Mouse (Mus musculus): ENCODE data around the gene Prim2.
"Not testable (repeated sequence)": the region's sequence is repeated elsewhere in the genome, so short reads cannot be mapped to it uniquely, and the experiment has no call there.

The Prim2 gene

GRCm38 (mm10) chr1:33649534-33650108 is 20.0 kb downstream of the Prim2 start:
- DNase-seq: no peak

DNA sequence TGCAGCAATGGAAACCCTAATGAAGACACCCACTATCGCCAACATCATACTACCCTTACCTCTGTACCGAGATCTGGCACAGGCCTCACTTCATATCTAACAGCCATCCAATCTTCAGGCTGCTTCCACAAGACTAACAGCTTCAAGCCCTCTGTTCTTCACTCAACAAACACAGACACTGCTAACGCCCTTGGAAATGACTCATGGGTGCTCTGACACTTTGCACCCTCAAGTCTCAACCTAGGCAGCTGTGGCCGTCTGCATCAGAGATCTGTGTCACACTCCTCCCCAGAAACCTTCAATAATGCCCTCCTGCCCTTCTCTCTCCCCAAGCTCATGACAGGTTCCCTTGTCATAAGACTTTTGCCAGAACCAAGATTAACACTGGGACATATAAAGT is 20.6 kb downstream of the Prim2 start:
- DNase-seq: no peak

- DNase-seq: no peak
These were observed 21.9 kb downstream of the Prim2 start for GRCm38 (mm10) chr1:33647661-33648060.

GRCm38 (mm10) chr1:33647173-33647572 is 22.4 kb downstream of the Prim2 start:
- peak in 1 of 2 experiments; percentile 12 for DNase-seq

DNA sequence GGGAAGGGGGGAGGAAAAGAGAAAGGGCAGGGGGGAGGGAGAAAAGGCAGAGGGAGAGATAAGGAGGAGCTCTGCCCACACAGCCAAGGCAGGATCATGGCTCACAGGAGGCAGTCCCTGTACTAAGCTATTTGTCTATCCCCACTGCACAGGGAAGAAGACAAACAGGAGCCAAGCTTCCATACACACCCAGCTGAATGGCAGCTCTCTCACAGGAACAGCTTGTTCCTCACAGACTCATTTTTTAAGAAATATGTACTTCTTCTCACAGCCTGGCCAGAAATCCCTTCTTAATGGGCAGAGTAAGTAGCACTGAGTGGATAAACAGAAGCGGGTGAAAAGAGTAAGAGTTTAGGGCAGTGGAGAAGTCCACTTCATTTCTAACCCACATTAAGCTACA is 23.9 kb downstream of the Prim2 start:
- no peak for DNase-seq

- no peak for DNase-seq
These were observed 28.5 kb downstream of the Prim2 start for GRCm38 (mm10) chr1:33641139-33641538.

GRCm38 (mm10) chr1:33640089-33640488 is 29.5 kb downstream of the Prim2 start:
- DNase-seq: no peak

- no peak for DNase-seq
These were observed 30.4 kb downstream of the Prim2 start for GRCm38 (mm10) chr1:33639234-33639633.

DNA sequence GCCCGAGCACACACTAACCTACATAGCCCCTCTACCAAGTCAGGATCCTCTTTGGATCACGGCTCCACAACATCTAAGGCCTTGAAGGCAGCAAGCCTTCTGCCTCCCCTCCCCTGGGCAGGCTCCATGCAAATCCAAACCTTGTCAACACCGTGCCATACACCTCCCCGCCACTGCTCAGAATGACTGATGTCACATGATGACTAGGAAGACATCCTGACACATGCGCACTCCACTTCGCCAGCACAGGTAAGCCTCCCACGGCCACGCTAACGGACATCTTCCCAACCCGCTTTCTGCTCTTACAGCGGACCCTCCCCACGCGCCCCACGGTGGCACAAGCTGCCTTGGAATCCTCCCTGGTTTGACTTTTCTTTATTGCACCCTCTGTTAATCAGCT is 31.8 kb downstream of the Prim2 start:
- no peak for DNase-seq

DNA sequence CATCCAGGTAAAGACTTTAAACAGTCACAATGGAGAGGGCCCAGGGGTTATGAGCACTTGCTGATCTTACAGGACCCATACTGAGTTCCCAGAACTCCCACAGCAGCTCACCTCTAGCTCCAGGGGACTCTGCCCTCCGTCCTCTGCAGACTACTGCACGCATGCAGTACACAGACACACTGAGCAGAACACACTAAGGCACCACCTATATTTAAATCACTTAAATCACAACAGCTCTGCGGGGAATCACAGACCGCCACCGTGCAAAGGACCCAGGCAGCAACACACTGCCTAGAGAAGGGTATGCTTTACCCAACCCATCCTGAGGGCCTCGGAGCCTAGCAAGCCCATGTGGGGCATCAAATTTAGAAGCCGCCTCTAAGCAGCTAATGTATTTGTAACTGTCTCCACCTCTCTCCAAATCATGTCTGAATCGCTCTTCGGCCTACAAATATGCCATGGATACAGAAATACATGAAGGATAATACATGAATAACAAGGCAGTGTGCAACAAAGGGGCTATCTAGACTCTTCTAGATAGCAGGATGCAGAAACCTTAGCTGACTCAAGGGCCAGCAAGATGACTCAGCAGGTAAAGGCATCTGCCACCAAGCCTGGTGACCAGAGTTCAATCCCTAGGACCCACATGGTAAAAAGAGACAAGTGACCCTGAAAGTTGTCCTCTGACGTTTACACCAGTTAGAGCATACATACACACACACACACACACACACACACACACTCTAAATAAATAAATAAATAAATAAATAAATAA is 33.0 kb downstream of the Prim2 start:
- no peak for DNase-seq

DNA sequence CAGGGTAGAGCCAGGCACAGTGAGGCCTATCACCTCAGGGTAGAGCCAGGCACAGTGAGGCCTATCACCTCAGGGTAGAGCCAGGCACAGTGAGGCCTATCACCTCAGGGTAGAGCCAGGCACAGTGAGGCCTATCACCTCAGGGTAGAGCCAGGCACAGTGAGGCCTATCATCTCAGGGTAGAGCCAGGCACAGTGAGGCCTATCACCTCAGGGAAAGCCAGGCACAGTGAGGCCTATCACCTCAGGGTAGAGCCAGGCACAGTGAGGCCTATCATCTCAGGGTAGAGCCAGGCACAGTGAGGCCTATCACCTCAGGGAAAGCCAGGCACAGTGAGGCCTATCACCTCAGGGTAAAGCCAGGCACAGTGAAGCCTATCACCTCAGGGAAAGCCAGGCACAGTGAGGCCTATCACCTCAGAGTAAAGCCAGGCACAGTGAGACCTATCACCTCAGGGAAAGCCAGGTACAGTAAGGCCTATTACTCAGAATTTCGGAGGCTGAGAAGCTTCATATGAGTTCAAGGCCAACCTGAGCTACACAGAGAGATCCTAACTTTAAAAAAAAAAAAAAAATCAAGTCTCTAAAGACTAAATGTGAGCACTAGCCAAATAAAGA is 38.5 kb downstream of the Prim2 start:
- DNase-seq: not testable (repeated sequence)

- no peak for DNase-seq
These were observed 41.8 kb downstream of the Prim2 start for GRCm38 (mm10) chr1:33627803-33628202.

GRCm38 (mm10) chr1:33627070-33627469 is 42.5 kb downstream of the Prim2 start:
- DNase-seq: no peak

DNA sequence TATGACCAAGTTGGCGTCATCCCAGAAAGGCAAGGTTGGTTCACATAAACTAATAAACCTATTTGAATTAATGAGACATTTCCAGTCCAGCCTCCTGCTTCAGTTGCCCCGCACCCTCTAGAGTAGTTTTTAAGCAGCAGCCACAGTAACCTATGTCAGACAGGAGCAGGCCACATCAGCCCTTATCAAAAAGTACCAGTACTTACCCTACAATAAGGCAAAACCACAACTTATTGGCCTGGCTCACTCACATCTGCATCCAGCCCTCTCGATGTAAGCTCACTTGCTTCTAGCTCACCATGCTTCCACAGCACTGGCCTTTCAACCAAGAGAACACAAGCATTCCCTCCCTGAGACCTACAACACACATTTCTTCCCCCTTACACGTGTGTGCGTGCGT is 44.7 kb downstream of the Prim2 start:
- no peak for DNase-seq

GRCm38 (mm10) chr1:33624441-33624840 is 45.2 kb downstream of the Prim2 start:
- no peak for DNase-seq

DNA sequence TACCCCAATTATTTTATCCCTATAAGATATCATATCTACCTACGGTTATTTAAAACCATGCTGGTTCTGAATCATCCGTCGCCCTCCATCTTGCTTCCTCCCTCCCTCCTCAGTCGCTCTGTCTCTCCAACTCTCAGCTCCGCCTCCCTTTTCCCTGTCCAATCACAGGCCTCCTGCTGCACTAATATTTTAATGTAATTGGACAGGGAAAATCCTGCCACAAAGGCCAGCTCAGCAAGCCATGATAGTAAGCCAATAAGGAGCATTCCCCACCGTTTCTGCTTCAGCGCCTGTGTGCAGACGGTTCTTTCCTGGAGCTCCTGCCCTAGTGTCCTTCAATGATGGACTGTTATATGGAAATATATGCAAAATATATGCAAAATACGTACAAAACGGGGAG is 47.8 kb downstream of the Prim2 start:
- no peak for DNase-seq

GRCm38 (mm10) chr1:33620091-33620788 is 49.4 kb downstream of the Prim2 start:
- no peak for DNase-seq

GRCm38 (mm10) chr1:33616642-33617041 is 53.0 kb downstream of the Prim2 start:
- not testable (repeated sequence) for DNase-seq

GRCm38 (mm10) chr1:33612100-33612499 is 57.5 kb downstream of the Prim2 start:
- no peak for DNase-seq

- DNase-seq: no peak
These were observed 59.4 kb downstream of the Prim2 start for GRCm38 (mm10) chr1:33610026-33610721.

- DNase-seq: no peak
These were observed 61.5 kb downstream of the Prim2 start for GRCm38 (mm10) chr1:33608133-33608532.

GRCm38 (mm10) chr1:33604087-33604699 is 65.4 kb downstream of the Prim2 start:
- no peak for DNase-seq
